Mouse (Mus musculus): ENCODE results near the gene Cbarp. TPM values are rescaled to one million over a fixed set of nuclear protein-coding genes. Genes with fewer than 3 reads are reported as not detected.
A peak's percentile ranks its signal among the peaks of the same experiment; 100 is the strongest.

The Cbarp gene
- polyA plus RNA-seq, 1 experiment from 2014 or later, result 5.5 TPM

DNA sequence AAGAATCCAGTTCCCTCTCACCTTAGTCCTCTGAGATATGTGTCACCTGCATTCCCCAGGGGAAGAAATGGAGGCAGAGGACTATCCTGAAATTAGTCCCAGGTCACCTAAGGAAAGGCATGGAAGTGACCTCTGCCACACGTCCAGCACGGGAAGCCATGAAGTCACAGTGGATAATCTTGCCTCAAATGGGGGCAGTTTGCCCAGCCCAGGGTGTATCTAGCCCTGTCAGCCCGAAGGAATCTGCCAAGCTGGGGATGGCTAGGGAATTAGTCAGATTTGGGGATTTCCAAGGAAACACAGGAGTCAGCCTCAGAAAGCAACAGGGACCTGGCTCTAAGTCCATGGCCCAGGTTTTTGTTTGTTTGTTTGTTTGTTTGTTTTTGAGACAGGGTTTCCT is 36.5 kb downstream of the Cbarp start:
- 88% methylated on average over 3 of the region's 3 CpGs for WGBS
- no peak for TF ChIP-seq CTCF (IDR thresholded peaks at IDR 0.05)
- no peak for TF ChIP-seq EP300 (IDR thresholded peaks at IDR 0.05)

DNA sequence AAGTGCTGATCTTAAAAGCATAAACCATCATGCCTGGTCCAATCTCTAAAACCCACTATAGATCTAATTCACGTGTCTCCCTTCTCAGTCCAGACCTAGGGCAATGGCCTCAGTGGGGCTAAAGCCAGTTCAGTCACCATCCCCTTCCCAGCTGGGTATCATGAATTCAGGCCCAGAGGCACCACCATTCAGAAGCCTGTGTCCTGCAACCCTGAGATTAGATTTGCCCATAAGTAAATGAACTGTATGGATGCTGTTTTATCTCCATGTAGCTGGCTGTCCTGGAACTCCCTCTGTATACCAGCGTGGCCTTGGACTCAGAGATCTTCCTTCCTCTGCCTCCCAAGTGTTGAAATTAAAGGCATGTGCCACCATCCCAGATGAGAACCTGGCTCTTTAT is 37.6 kb downstream of the Cbarp start:
- no peak for TF ChIP-seq EP300 (IDR thresholded peaks at IDR 0.05)
- TF ChIP-seq CTCF (IDR thresholded peaks at IDR 0.05), result no peak
- Histone ChIP-seq H3K4me1 (ENCODE audit: insufficient read depth, low read depth, low read length) (peaks cover 21% of the 10 kb centered on the region; the same call in 1 of the 2 replicates), H3K36me3 (ENCODE audit: insufficient read depth, low read length) (no peaks in the 10 kb centered on the region), H3K27me3 (replicated peaks; ENCODE audit: insufficient read depth, low read length) (no peaks in the 10 kb centered on the region), H3K4me2 (replicated peaks; ENCODE audit: low read depth, low read length) (no peak overlapping the region; the same call in 1 of the 2 replicates), H3K27ac (ENCODE audit: low read length) (peak overlapping the region; percentile 85; the same call in 1 of the 2 replicates), H3K9ac (replicated peaks; ENCODE audit: low read depth) (peak overlapping the region; percentile 96; the same call in 1 of the 2 replicates), H3K9me3 (ENCODE audit: low read length) (no peaks in the 10 kb centered on the region), H3K4me3 (ENCODE audit: low read depth, low read length) (no peak overlapping the region)
- ATAC-seq, result no peak
- no peak for DNase-seq (ENCODE audit: low spot score)
- 79% methylated on average over 2 of the region's 2 CpGs for WGBS

More for the DNA sequence above, 36.5 kb downstream of the Cbarp start:
- no peak overlapping the region for H3K27ac ChIP-seq (ENCODE audit: low read length)
- DNase-seq (ENCODE audit: low spot score), result no peak
- no peak overlapping the region for H3K4me3 ChIP-seq (ENCODE audit: low read depth, low read length)
- no peak overlapping the region for H3K9ac ChIP-seq (replicated peaks; ENCODE audit: low read depth)
- no peak overlapping the region for H3K4me2 ChIP-seq (replicated peaks; ENCODE audit: low read depth, low read length)
- no peaks in the 10 kb centered on the region for H3K27me3 ChIP-seq (replicated peaks; ENCODE audit: insufficient read depth, low read length)
- no peaks in the 10 kb centered on the region for H3K36me3 ChIP-seq (ENCODE audit: insufficient read depth, low read length)
- no peaks in the 10 kb centered on the region for H3K9me3 ChIP-seq (ENCODE audit: low read length)
- ATAC-seq, result no peak
- H3K4me1 ChIP-seq (ENCODE audit: insufficient read depth, low read depth, low read length), result peaks cover 18% of the 10 kb centered on the region; the same call in 1 of the 2 replicates

- TF ChIP-seq CTCF (IDR thresholded peaks at IDR 0.05) (no peak), EP300 (IDR thresholded peaks at IDR 0.05) (no peak)
- Histone ChIP-seq H3K4me2 (replicated peaks; ENCODE audit: low read depth, low read length) (peak overlapping the region; percentile 97), H3K9ac (replicated peaks; ENCODE audit: low read depth) (peak overlapping the region; percentile 96), H3K4me1 (ENCODE audit: insufficient read depth, low read depth, low read length) (peaks cover 25% of the 10 kb centered on the region; the same call in 1 of the 2 replicates), H3K27me3 (replicated peaks; ENCODE audit: insufficient read depth, low read length) (no peaks in the 10 kb centered on the region), H3K36me3 (ENCODE audit: insufficient read depth, low read length) (no peaks in the 10 kb centered on the region), H3K27ac (ENCODE audit: low read length) (peak overlapping the region; percentile 85), H3K9me3 (ENCODE audit: low read length) (no peaks in the 10 kb centered on the region), H3K4me3 (ENCODE audit: low read depth, low read length) (peak overlapping the region; percentile 95)
- peak; percentile 91 for DNase-seq (ENCODE audit: low spot score)
- peak; percentile 86 for ATAC-seq
- WGBS, result under 1% methylated on average over 32 of the region's 59 CpGs
Observed at GRCm38 (mm10) chr10:80102216-80102915, 38.3 kb downstream of the Cbarp start.

DNA sequence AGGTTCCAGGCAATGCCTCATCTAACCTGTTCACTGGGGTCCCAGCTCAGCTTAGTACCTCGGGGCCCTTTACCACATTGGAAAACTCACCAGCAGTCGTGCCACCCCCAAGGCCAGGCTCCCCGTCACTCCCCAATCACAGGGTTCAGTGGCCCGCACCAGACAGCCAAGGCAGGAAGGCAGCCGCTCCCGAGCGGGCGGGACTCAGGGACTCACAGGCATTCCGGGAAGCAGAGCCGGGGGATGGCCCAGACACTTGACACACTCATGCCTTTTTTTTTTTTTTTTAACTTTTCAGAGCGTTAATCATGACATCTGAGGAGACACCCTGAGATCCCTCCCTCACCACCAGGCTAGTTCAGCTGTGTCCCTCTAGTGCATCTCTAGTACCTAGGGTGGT is 39.7 kb downstream of the Cbarp start:
- peak overlapping the region; percentile 85 for H3K27ac ChIP-seq (ENCODE audit: low read length)
- H3K36me3 ChIP-seq (ENCODE audit: insufficient read depth, low read length), result no peaks in the 10 kb centered on the region
- DNase-seq (ENCODE audit: low spot score), result peak; percentile 71
- H3K9me3 ChIP-seq (ENCODE audit: low read length), result no peaks in the 10 kb centered on the region
- 0 out of 2 replicates have a peak overlapping the region, but pooled peaks have one; percentile 96 for H3K9ac ChIP-seq (replicated peaks; ENCODE audit: low read depth)
- TF ChIP-seq CTCF (IDR thresholded peaks at IDR 0.05) (no peak), EP300 (IDR thresholded peaks at IDR 0.05) (peak; percentile 20; the same call in 1 of the 2 replicates)
- ATAC-seq, result peak; percentile 52
- peak overlapping the region; percentile 95; the same call in 1 of the 2 replicates for H3K4me3 ChIP-seq (ENCODE audit: low read depth, low read length)
- H3K4me1 ChIP-seq (ENCODE audit: insufficient read depth, low read depth, low read length), result peaks cover 38% of the 10 kb centered on the region
- H3K4me2 ChIP-seq (replicated peaks; ENCODE audit: low read depth, low read length), result peak overlapping the region; percentile 97
- no peaks in the 10 kb centered on the region for H3K27me3 ChIP-seq (replicated peaks; ENCODE audit: insufficient read depth, low read length)
- 31% methylated on average over 11 of the region's 11 CpGs for WGBS

DNA sequence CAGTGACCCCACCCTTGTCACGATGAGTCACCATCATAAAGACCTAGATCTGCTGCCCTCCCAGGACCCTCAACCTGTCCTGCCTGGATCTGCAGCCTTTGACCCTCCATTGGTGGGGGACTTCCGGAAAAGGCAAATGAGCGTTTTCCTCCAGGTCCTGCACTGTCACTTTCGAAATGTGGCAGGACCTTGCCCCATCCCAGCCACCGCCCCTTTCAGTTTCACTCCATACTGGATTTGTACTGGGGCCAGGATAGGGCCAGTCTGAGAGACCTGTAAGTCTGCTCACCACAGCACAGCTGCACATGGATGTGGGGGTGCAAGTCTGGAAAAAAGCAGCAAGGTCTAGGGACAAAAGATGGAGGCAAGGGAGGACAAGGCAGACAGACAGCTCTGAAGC is 42.0 kb downstream of the Cbarp start:
- no peak for DNase-seq (ENCODE audit: low spot score)
- no peak for ATAC-seq
- Histone ChIP-seq H3K9ac (replicated peaks; ENCODE audit: low read depth) (no peak overlapping the region), H3K36me3 (ENCODE audit: insufficient read depth, low read length) (no peaks in the 10 kb centered on the region), H3K4me1 (ENCODE audit: insufficient read depth, low read depth, low read length) (peaks cover 40% of the 10 kb centered on the region), H3K27me3 (replicated peaks; ENCODE audit: insufficient read depth, low read length) (no peaks in the 10 kb centered on the region), H3K4me2 (replicated peaks; ENCODE audit: low read depth, low read length) (no peak overlapping the region), H3K27ac (ENCODE audit: low read length) (peak overlapping the region; percentile 43; the same call in 1 of the 2 replicates), H3K4me3 (ENCODE audit: low read depth, low read length) (no peak overlapping the region), H3K9me3 (ENCODE audit: low read length) (no peaks in the 10 kb centered on the region)
- 72% methylated on average over 5 of the region's 5 CpGs for WGBS
- TF ChIP-seq EP300 (IDR thresholded peaks at IDR 0.05), result no peak
- no peak for TF ChIP-seq CTCF (IDR thresholded peaks at IDR 0.05)

- no peaks in the 10 kb centered on the region for H3K9me3 ChIP-seq (ENCODE audit: low read length)
- 0 out of 2 replicates have a peak overlapping the region, but pooled peaks have one; percentile 14 for H3K4me2 ChIP-seq (replicated peaks; ENCODE audit: low read depth, low read length)
- H3K9ac ChIP-seq (replicated peaks; ENCODE audit: low read depth), result no peak overlapping the region
- WGBS, result 24% methylated on average over 3 of the region's 7 CpGs
- peak; percentile 58 for ATAC-seq
- peak; percentile 72 for DNase-seq (ENCODE audit: low spot score)
- no peaks in the 10 kb centered on the region for H3K36me3 ChIP-seq (ENCODE audit: insufficient read depth, low read length)
- H3K27me3 ChIP-seq (replicated peaks; ENCODE audit: insufficient read depth, low read length), result no peaks in the 10 kb centered on the region
- H3K4me1 ChIP-seq (ENCODE audit: insufficient read depth, low read depth, low read length), result peaks cover 40% of the 10 kb centered on the region
- no peak overlapping the region for H3K4me3 ChIP-seq (ENCODE audit: low read depth, low read length)
- peak overlapping the region; percentile 66 for H3K27ac ChIP-seq (ENCODE audit: low read length)
- TF ChIP-seq CTCF (IDR thresholded peaks at IDR 0.05) (no peak), EP300 (IDR thresholded peaks at IDR 0.05) (no peak)
Observed at GRCm38 (mm10) chr10:80097275-80097674, 43.4 kb downstream of the Cbarp start.

Measured in lung, postnatal 0 days (tissue).